Mouse (Mus musculus): ENCODE measurements around the gene Hrh1.

The Hrh1 gene

GRCm38 (mm10) chr6:114406634-114407033, 8.9 kb downstream of the Hrh1 start:
- in situ Hi-C loops (cut with MboI), result no loop called here

GRCm38 (mm10) chr6:114407049-114407448, 9.3 kb downstream of the Hrh1 start:
- in situ Hi-C loops (cut with MboI), result no loop called here

GRCm38 (mm10) chr6:114408278-114408677, 10.5 kb downstream of the Hrh1 start:
- in situ Hi-C loops (cut with MboI), result no loop called here

GRCm38 (mm10) chr6:114411913-114412312, 14.2 kb downstream of the Hrh1 start:
- in situ Hi-C loops (cut with MboI), result no loop called here

GRCm38 (mm10) chr6:114414510-114414909, 16.8 kb downstream of the Hrh1 start:
- in situ Hi-C loops (cut with MboI), result no loop called here

GRCm38 (mm10) chr6:114418037-114418436, 20.3 kb downstream of the Hrh1 start:
- in situ Hi-C loops (cut with MboI), result no loop called here

GRCm38 (mm10) chr6:114421061-114421460, 23.3 kb downstream of the Hrh1 start:
- in situ Hi-C loops (cut with MboI), result no loop called here

GRCm38 (mm10) chr6:114423051-114423676, 25.4 kb downstream of the Hrh1 start:
- in situ Hi-C loops (cut with MboI), result no loop called here

- in situ Hi-C loops (cut with MboI), result no loop called here
These were observed 27.6 kb downstream of the Hrh1 start for GRCm38 (mm10) chr6:114425343-114425742.

- in situ Hi-C loops (cut with MboI), result no loop called here
These were observed 29.9 kb downstream of the Hrh1 start for GRCm38 (mm10) chr6:114427641-114428040.

GRCm38 (mm10) chr6:114428831-114429230, 31.1 kb downstream of the Hrh1 start:
- in situ Hi-C loops (cut with MboI), result no loop called here

GRCm38 (mm10) chr6:114432591-114432990, 34.9 kb downstream of the Hrh1 start:
- in situ Hi-C loops (cut with MboI), result no loop called here

- in situ Hi-C loops (cut with MboI), result no loop called here
These were observed 36.8 kb downstream of the Hrh1 start for GRCm38 (mm10) chr6:114434524-114434923.

GRCm38 (mm10) chr6:114440302-114440701, 42.6 kb downstream of the Hrh1 start:
- in situ Hi-C loops (cut with MboI), result no loop called here

GRCm38 (mm10) chr6:114440788-114441453, 43.2 kb downstream of the Hrh1 start:
- in situ Hi-C loops (cut with MboI), result no loop called here

- in situ Hi-C loops (cut with MboI), result no loop called here
These were observed 46.6 kb downstream of the Hrh1 start for GRCm38 (mm10) chr6:114444247-114444844.

GRCm38 (mm10) chr6:114444976-114445375, 47.2 kb downstream of the Hrh1 start:
- in situ Hi-C loops (cut with MboI), result no loop called here

GRCm38 (mm10) chr6:114448888-114449287, 51.2 kb downstream of the Hrh1 start:
- in situ Hi-C loops (cut with MboI), result no loop called here

GRCm38 (mm10) chr6:114455267-114455666, 57.5 kb downstream of the Hrh1 start:
- in situ Hi-C loops (cut with MboI), result no loop called here

- in situ Hi-C loops (cut with MboI), result no loop called here
These were observed 58.7 kb downstream of the Hrh1 start for GRCm38 (mm10) chr6:114456255-114457042.

- in situ Hi-C loops (cut with MboI), result no loop called here
These were observed 59.6 kb downstream of the Hrh1 start for GRCm38 (mm10) chr6:114457299-114457698.

- in situ Hi-C loops (cut with MboI), result no loop called here
These were observed 60.5 kb downstream of the Hrh1 start for GRCm38 (mm10) chr6:114458191-114458590.
